Mouse (Mus musculus): Measurements from ENCODE around the gene Galntl6. TPM values are rescaled to one million over a fixed set of nuclear protein-coding genes. Genes with fewer than 3 reads are reported as not detected.

Gene Galntl6
- total RNA-seq, 1 experiment from 2014 or later = not detected

DNA sequence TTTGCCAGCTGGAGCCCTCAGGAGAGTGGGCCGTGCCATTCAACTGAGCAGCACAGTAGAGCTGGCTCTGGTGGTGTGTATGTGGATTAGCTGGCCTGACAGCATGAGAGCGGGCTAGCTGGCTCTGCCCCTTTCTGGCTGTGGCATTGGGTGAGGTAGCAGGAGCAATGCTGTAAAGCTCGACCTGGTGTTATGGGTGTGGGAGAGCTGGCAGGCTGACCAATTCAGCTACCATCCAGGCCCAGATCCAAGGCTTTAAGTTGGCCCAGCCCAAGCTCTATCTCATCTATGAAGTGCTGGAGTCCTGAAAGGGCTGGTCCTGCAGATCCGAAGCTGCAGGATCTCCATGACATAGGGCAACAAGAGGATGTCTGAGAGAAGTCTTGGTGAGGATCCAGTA is 886.9 kb downstream of the Galntl6 start:
- ATAC-seq (replicated peaks; ENCODE audit: insufficient number of reproducible peaks, low FRiP score, low TSS enrichment, poor library complexity, severe bottlenecking) = no peak

DNA sequence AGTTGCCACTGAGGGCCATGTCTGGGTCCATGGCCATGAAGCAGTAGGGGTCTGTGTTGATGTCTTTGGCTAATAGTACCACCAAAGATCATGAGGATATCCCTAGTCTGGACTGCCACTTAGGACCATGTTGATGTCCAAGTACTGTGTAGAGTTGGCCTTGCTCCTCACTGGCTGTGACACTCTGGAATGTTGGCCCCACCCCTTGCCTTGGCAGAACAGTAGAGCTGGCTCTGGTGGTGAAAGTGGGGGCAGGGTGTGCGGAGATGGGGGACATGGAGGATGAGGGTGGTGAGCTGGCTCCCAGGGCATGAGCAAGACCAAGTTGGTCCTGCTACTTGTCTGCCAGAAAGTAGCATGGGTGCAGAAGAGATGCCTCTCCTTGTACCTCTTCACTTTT is 887.3 kb downstream of the Galntl6 start:
- ATAC-seq (replicated peaks; ENCODE audit: insufficient number of reproducible peaks, low FRiP score, low TSS enrichment, poor library complexity, severe bottlenecking) = no peak

DNA sequence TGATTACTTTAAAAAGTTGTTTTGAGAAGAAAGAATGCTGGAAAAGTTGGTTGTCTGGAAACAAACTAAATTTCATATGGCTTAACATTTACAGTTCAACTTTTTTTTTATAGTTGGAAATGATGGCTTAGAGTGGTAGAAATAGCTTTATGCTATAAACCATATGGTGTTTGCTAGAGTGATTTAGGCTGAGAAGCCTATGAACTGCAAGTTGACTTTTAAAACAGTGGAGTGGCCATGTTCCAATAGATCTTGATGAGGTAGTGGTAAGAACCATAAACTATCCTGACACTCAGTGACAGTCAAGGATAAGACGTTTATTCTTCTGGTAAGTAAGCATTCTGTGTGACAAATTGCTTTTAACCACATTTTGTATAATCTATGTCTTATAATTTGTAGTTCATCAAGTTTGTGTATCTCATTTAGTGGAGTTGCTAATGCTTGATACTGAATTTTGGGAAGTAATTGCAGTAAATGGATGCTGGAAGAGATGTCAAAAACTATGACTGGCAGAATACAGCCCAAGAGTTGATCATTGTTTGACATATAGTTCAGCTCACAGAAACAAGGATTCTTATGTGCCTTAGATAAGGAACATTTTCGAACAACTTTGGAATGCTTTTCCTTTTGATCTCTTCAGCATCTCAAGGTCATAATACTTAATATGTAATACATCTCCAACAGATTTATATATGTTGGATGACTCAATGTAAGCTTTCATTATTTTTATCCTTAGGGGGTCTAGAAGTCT is 888.8 kb downstream of the Galntl6 start:
- no peak for ATAC-seq (replicated peaks; ENCODE audit: insufficient number of reproducible peaks, low FRiP score, low TSS enrichment, poor library complexity, severe bottlenecking)

DNA sequence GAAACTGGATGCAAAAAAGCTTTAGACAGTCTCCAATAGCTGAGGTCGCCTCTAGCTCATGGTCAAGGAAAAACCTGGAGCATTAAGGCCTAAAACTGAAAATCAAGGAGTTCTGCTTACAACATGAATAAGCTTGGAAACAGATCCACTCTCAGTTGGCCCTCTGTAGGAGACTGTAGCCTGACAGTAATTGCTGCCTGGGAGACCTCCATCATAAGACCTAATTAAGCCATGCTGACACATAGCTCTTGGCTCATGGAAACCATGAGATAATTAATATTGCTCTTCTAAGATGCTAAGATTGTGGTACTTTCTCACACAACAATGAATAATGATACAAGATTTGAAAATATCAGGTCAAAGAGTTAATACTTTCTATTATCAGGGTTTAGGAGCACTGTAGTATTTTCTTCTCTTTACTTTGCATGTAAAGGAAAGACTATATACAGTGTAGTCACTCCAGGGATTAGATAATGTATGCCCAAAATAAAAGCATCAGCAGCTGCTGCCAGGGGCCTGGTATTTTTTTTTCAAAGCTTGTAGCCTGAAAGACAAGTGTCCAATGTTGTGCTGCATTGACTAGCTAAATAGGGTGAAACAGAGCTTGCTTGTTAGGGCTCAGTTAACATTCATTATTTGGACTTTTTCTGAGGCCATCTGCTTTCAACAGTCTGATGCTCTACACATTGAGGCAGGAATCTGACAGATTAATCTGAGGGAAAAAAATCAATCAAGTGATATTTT is 922.8 kb downstream of the Galntl6 start:
- no peak for ATAC-seq (replicated peaks; ENCODE audit: insufficient number of reproducible peaks, low FRiP score, low TSS enrichment, poor library complexity, severe bottlenecking)

DNA sequence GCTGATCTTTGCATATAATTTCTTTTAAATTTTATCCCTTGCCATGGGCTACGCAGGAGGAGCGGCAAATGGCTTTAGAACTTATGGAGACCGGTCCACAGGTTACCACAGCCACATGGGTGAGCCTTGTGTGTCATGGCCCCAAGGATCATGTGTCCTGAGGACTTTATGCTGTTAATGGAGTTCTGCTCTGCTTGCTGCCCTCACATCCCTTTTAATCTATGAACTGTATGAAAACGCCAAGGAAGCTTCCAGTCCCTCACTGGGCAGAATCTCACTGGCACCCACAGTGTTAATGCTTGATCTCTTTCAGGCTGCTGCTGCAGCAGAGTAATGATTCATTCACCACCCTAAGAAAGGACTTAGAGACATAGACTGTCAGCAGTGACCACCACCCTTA is 935.1 kb downstream of the Galntl6 start:
- ATAC-seq (replicated peaks; ENCODE audit: insufficient number of reproducible peaks, low FRiP score, low TSS enrichment, poor library complexity, severe bottlenecking) = no peak

- ATAC-seq (replicated peaks; ENCODE audit: insufficient number of reproducible peaks, low FRiP score, low TSS enrichment, poor library complexity, severe bottlenecking) = no peak
Observed at GRCm38 (mm10) chr8:57974093-57974492, 938.3 kb downstream of the Galntl6 start.

DNA sequence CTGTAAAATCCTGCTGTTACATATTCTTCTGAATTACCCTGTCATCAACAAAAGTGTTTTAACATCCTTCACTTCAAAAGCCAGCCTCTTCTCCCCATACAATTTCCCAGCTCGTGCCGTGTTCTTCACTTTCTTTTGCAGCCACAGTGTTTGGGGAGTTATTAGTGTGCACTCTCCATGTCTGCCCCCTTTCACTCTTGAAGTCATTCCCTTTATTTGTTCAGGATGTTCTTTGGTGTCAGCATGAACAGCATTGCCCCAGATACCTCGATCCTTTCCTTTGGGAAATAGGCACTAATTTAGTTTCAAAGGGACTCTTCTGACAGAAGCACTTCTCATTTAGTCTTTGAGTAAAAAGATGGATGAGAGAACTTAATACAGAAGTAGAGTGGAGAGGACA is 939.6 kb downstream of the Galntl6 start:
- ATAC-seq (replicated peaks; ENCODE audit: insufficient number of reproducible peaks, low FRiP score, low TSS enrichment, poor library complexity, severe bottlenecking) = no peak

- no peak for ATAC-seq (replicated peaks; ENCODE audit: insufficient number of reproducible peaks, low FRiP score, low TSS enrichment, poor library complexity, severe bottlenecking)
Observed at GRCm38 (mm10) chr8:57966676-57967075, 945.8 kb downstream of the Galntl6 start.

GRCm38 (mm10) chr8:57965508-57965907 is 946.9 kb downstream of the Galntl6 start:
- no peak for ATAC-seq (replicated peaks; ENCODE audit: insufficient number of reproducible peaks, low FRiP score, low TSS enrichment, poor library complexity, severe bottlenecking)

- ATAC-seq (replicated peaks; ENCODE audit: insufficient number of reproducible peaks, low FRiP score, low TSS enrichment, poor library complexity, severe bottlenecking) = no peak
Observed at GRCm38 (mm10) chr8:57962286-57963110, 949.9 kb downstream of the Galntl6 start.

- no peak for ATAC-seq (replicated peaks; ENCODE audit: insufficient number of reproducible peaks, low FRiP score, low TSS enrichment, poor library complexity, severe bottlenecking)
Observed at GRCm38 (mm10) chr8:57959136-57959535, 953.3 kb downstream of the Galntl6 start.

GRCm38 (mm10) chr8:57958121-57958901 is 954.1 kb downstream of the Galntl6 start:
- ATAC-seq (replicated peaks; ENCODE audit: insufficient number of reproducible peaks, low FRiP score, low TSS enrichment, poor library complexity, severe bottlenecking) = no peak

GRCm38 (mm10) chr8:57955501-57955900 is 956.9 kb downstream of the Galntl6 start:
- no peak for ATAC-seq (replicated peaks; ENCODE audit: insufficient number of reproducible peaks, low FRiP score, low TSS enrichment, poor library complexity, severe bottlenecking)

DNA sequence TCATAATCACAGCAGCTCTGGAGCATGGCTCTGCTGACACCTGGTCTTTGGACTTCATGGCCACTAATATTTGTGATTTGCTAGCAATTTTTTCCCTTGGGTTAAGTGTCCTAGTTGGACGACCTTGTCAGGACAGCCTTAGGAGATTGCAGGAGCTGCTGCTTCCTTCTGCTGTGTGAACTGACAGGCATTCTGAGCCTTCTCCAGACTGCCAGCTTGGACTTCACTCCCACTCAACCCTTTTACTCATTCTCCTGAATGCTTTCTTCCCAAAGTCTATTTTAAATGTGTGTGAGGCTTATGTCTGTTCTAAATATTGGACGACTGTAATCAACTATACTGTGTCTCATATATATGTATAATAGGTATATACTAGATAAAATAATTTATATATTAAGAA is 971.3 kb downstream of the Galntl6 start:
- ATAC-seq (replicated peaks; ENCODE audit: insufficient number of reproducible peaks, low FRiP score, low TSS enrichment, poor library complexity, severe bottlenecking) = no peak

DNA sequence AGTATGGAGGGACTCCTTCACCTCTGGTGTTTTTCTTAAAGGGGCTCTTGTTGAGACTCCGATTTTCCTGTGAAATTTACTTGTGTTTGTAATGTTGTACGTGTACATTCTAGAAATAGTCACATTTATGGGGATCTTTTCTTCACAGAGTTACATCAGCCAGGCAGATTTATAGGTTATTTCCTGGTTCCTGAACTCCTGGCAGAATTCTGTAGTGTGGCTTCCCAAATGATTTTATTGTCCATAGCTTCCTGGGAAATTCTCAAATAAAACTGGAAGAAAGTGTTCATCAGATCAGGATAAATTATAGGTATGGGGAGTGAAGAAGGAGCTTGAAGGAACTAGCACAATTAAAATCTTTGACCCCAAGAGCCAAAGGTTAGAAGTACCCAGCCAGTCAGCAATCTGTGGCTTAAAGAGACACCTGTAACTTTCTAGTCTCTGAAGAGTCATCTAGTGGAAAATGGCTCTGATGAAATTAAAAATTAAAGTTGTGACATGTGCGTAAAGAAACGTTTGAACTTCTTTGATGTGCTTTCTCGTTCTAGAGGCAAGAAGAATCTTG is 972.5 kb downstream of the Galntl6 start:
- no peak for ATAC-seq (replicated peaks; ENCODE audit: insufficient number of reproducible peaks, low FRiP score, low TSS enrichment, poor library complexity, severe bottlenecking)

- ATAC-seq (replicated peaks; ENCODE audit: insufficient number of reproducible peaks, low FRiP score, low TSS enrichment, poor library complexity, severe bottlenecking) = 0 out of 2 replicates have a peak, but pooled peaks have one; percentile 22
Observed at GRCm38 (mm10) chr8:57939177-57939855, 973.1 kb downstream of the Galntl6 start.

DNA sequence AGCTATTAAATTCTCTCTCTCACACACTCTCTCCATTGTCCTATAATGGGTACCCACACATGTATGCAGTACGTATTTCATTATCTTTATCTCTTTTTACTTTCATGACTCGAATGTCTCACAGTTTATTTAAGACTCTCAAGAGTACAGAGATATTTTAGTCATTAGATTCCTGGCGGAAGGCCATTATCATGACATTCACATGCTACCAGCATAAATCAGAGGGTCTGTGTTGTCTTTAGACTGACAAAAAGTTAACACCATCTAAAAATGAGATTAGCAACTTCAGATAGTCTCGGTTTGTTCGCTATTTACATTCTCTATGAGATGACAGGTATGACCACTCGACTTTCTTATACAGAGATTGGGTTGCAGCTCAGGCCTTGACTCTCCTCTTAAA is 985.4 kb downstream of the Galntl6 start:
- ATAC-seq (replicated peaks; ENCODE audit: insufficient number of reproducible peaks, low FRiP score, low TSS enrichment, poor library complexity, severe bottlenecking) = no peak

DNA sequence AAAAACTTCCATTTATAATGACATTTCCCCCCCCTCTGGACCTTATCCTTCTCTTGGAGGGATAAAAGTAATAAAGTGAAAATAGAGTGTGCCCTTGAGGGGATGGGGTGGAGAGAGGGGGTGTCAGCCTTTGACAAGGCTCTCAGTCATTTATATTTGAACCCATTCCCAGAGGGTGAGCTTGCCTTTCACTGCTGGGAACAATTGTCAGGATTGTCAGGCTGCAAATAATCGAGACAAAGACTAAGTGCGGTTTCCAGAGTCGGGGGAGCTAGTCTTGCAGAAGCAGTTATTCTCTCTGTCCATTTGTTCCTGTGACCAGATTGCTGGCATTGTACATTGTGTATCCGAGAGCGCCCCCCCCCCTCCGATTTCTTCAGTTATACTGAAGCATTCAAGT is 988.9 kb downstream of the Galntl6 start:
- no peak for ATAC-seq (replicated peaks; ENCODE audit: insufficient number of reproducible peaks, low FRiP score, low TSS enrichment, poor library complexity, severe bottlenecking)
